Mouse (Mus musculus): Measurements from ENCODE around the gene Macf1. TPM values are rescaled to one million over a fixed set of nuclear protein-coding genes. Genes with fewer than 3 reads are reported as not detected.
"Not testable (repeated sequence)": the region's sequence is repeated elsewhere in the genome, so short reads cannot be mapped to it uniquely, and the experiment has no call there.

The Macf1 gene
- polyA plus RNA-seq, 1 experiment from 2014 or later: 69.9 TPM

GRCm38 (mm10) chr4:123633874-123634273 is 50.3 kb downstream of the Macf1 start:
- ATAC-seq (ENCODE audit: insufficient number of reproducible peaks, low FRiP score): no peak
- Histone ChIP-seq H3K4me3 (no peak overlapping the region), H3K9me3 (replicated peaks) (no peaks in the 10 kb centered on the region), H3K9ac (no peak overlapping the region), H3K4me1 (replicated peaks) (peaks cover 22% of the 10 kb centered on the region), H3K27me3 (replicated peaks) (no peaks in the 10 kb centered on the region), H3K36me3 (peaks cover 4% of the 10 kb centered on the region), H3K27ac (ENCODE audit: poor library complexity, severe bottlenecking) (peak overlapping the region; percentile 77), H3K4me2 (no peak overlapping the region)
- WGBS: 76% methylated on average over 4 of the region's 4 CpGs

GRCm38 (mm10) chr4:123633370-123633769 is 50.8 kb downstream of the Macf1 start:
- H3K27me3 ChIP-seq (replicated peaks): no peaks in the 10 kb centered on the region
- no peak overlapping the region for H3K4me2 ChIP-seq
- H3K27ac ChIP-seq (ENCODE audit: poor library complexity, severe bottlenecking): peak overlapping the region; percentile 77
- peaks cover 3% of the 10 kb centered on the region for H3K36me3 ChIP-seq
- H3K4me1 ChIP-seq (replicated peaks): peaks cover 22% of the 10 kb centered on the region
- no peaks in the 10 kb centered on the region for H3K9me3 ChIP-seq (replicated peaks)
- ATAC-seq (ENCODE audit: insufficient number of reproducible peaks, low FRiP score): peak; percentile 79
- H3K4me3 ChIP-seq: no peak overlapping the region
- H3K9ac ChIP-seq: no peak overlapping the region
- 9% methylated on average over 3 of the region's 3 CpGs for WGBS

DNA sequence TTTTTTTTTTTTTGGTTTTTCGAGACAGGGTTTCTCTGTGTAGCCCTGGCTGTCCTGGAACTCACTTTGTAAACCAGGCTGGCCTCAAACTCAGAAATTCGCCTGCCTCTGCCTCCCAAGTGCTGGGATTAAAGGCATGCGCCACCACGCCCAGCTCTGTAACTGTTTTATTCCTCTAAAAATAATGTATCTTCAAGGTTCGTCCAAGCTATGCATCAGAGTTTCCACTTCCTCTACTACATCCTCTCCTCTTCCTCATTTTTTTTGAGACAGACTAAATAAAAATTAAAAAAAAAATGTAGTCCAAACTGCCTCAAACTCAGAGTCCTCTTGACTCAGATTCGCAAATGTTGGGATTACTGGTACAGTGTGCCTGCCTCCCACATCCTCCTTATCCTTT is 52.0 kb downstream of the Macf1 start:
- 83% methylated on average over 5 of the region's 6 CpGs for WGBS
- H3K27me3 ChIP-seq (replicated peaks); H3K4me3 ChIP-seq; H3K4me2 ChIP-seq; H3K9me3 ChIP-seq (replicated peaks); H3K27ac ChIP-seq (ENCODE audit: poor library complexity, severe bottlenecking); H3K9ac ChIP-seq; ATAC-seq (ENCODE audit: insufficient number of reproducible peaks, low FRiP score); H3K36me3 ChIP-seq: not testable (repeated sequence)
- H3K4me1 ChIP-seq (replicated peaks): peaks cover 22% of the 10 kb centered on the region

GRCm38 (mm10) chr4:123631654-123632053 is 52.5 kb downstream of the Macf1 start:
- Histone ChIP-seq H3K4me3 (no peak overlapping the region), H3K9ac (no peak overlapping the region), H3K27ac (ENCODE audit: poor library complexity, severe bottlenecking) (no peak overlapping the region), H3K4me2 (no peak overlapping the region), H3K9me3 (replicated peaks) (no peaks in the 10 kb centered on the region), H3K27me3 (replicated peaks) (no peaks in the 10 kb centered on the region), H3K4me1 (replicated peaks) (peaks cover 22% of the 10 kb centered on the region), H3K36me3 (no peaks in the 10 kb centered on the region)
- 64% methylated on average over 3 of the region's 3 CpGs for WGBS
- no peak for ATAC-seq (ENCODE audit: insufficient number of reproducible peaks, low FRiP score)

GRCm38 (mm10) chr4:123627683-123628082 is 56.5 kb downstream of the Macf1 start:
- Histone ChIP-seq H3K4me1 (replicated peaks) (peaks cover 36% of the 10 kb centered on the region), H3K4me3 (no peak overlapping the region), H3K27ac (ENCODE audit: poor library complexity, severe bottlenecking) (no peak overlapping the region)

GRCm38 (mm10) chr4:123625332-123626072 is 58.7 kb downstream of the Macf1 start:
- peaks cover 43% of the 10 kb centered on the region for H3K4me1 ChIP-seq (replicated peaks)
- no peak for ATAC-seq (ENCODE audit: insufficient number of reproducible peaks, low FRiP score)

More at GRCm38 (mm10) chr4:123627683-123628082, 56.5 kb downstream of the Macf1 start:
- H3K9me3 ChIP-seq (replicated peaks): no peaks in the 10 kb centered on the region
- 74% methylated on average over 5 of the region's 5 CpGs for WGBS
- H3K4me2 ChIP-seq: no peak overlapping the region
- no peak for ATAC-seq (ENCODE audit: insufficient number of reproducible peaks, low FRiP score)
- H3K9ac ChIP-seq: no peak overlapping the region
- H3K36me3 ChIP-seq: no peaks in the 10 kb centered on the region
- no peaks in the 10 kb centered on the region for H3K27me3 ChIP-seq (replicated peaks)

DNA sequence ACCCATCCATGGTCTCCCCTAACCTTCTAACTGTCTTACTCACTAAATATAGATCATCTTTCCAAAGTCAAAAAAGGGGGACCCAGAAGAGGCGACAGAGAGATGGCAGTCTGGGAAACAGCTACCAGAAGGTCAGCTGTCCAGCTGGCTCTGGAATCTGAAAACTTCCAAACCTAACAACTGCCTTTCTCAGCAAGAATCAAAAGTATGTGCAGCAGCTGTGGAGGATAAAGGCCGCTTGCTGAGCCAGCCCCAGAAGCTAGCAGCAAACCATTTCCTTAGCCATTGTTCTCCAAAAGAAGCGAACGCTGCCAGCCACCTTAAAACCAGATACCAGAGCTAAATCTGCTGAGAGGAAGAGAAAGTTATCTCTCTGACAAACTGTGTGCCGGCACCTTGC is 59.7 kb downstream of the Macf1 start:
- ATAC-seq (ENCODE audit: insufficient number of reproducible peaks, low FRiP score): 0 out of 2 replicates have a peak, but pooled peaks have one; percentile 23
- H3K4me3 ChIP-seq: no peak overlapping the region
- H3K4me2 ChIP-seq: peak overlapping the region; percentile 29
- H3K27ac ChIP-seq (ENCODE audit: poor library complexity, severe bottlenecking): peak overlapping the region; percentile 87
- peak overlapping the region; percentile 14; the same call in 1 of the 2 replicates for H3K9ac ChIP-seq
- no peaks in the 10 kb centered on the region for H3K9me3 ChIP-seq (replicated peaks)
- H3K36me3 ChIP-seq: no peaks in the 10 kb centered on the region
- WGBS: 4% methylated on average over 5 of the region's 5 CpGs
- H3K27me3 ChIP-seq (replicated peaks): no peaks in the 10 kb centered on the region
- H3K4me1 ChIP-seq (replicated peaks): peaks cover 43% of the 10 kb centered on the region

More at GRCm38 (mm10) chr4:123625332-123626072, 58.7 kb downstream of the Macf1 start:
- 64% methylated on average over 6 of the region's 6 CpGs for WGBS
- H3K9me3 ChIP-seq (replicated peaks): no peaks in the 10 kb centered on the region
- H3K4me2 ChIP-seq: no peak overlapping the region
- no peak overlapping the region for H3K4me3 ChIP-seq
- H3K27me3 ChIP-seq (replicated peaks): no peaks in the 10 kb centered on the region
- no peak overlapping the region for H3K9ac ChIP-seq
- no peaks in the 10 kb centered on the region for H3K36me3 ChIP-seq
- peak overlapping the region; percentile 41; the same call in 1 of the 2 replicates for H3K27ac ChIP-seq (ENCODE audit: poor library complexity, severe bottlenecking)

GRCm38 (mm10) chr4:123623742-123624151 is 60.4 kb downstream of the Macf1 start:
- Histone ChIP-seq H3K9me3 (replicated peaks) (no peaks in the 10 kb centered on the region), H3K4me3 (no peak overlapping the region), H3K4me2 (peak overlapping the region; percentile 29; the same call in 1 of the 2 replicates), H3K27ac (ENCODE audit: poor library complexity, severe bottlenecking) (peak overlapping the region; percentile 87), H3K36me3 (no peaks in the 10 kb centered on the region), H3K27me3 (replicated peaks) (no peaks in the 10 kb centered on the region), H3K9ac (no peak overlapping the region), H3K4me1 (replicated peaks) (peaks cover 37% of the 10 kb centered on the region)
- no peak for ATAC-seq (ENCODE audit: insufficient number of reproducible peaks, low FRiP score)
- 68% methylated on average over 5 of the region's 5 CpGs for WGBS

- Histone ChIP-seq H3K4me3 (no peak overlapping the region), H3K27ac (ENCODE audit: poor library complexity, severe bottlenecking) (no peak overlapping the region), H3K9me3 (replicated peaks) (no peaks in the 10 kb centered on the region), H3K9ac (no peak overlapping the region), H3K36me3 (no peaks in the 10 kb centered on the region), H3K27me3 (replicated peaks) (no peaks in the 10 kb centered on the region), H3K4me1 (replicated peaks) (peaks cover 56% of the 10 kb centered on the region), H3K4me2 (no peak overlapping the region)
- no peak for ATAC-seq (ENCODE audit: insufficient number of reproducible peaks, low FRiP score)
Measured at GRCm38 (mm10) chr4:123621732-123622131, 62.4 kb downstream of the Macf1 start.

DNA sequence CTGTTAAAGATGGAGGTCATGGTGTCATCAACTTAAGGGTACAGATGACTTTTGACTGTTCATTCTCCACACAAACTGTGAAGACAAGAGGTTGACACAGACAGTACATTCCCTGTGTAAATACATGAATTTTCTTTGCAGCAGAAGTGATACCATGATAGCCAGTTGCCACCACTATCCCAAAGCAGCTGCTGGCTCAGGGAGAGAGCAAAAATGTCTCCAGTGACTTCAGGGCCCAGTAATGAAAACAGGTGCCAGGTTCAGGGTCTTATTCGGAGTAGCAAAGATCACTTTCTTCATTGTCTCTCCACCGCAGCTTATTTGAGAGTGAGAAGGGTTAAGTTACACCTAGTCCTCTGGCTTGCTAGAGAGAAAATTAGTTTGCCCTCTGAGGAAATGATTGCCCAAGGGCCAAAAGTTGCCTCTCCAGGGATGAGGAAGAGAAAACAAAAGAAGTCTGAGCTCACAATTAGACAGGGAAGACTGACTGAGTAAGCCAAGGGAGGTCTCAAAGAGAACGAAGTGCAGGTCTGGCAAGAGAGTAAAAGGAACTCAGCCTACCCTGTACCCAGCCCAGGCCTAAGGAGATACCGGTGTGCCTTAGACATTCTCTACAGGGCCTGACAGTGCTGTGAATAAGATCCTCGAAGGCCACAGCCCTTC is 66.3 kb downstream of the Macf1 start:
- WGBS: 74% methylated on average over 5 of the region's 5 CpGs
- no peaks in the 10 kb centered on the region for H3K36me3 ChIP-seq
- H3K4me2 ChIP-seq: no peak overlapping the region
- peak overlapping the region; percentile 77 for H3K27ac ChIP-seq (ENCODE audit: poor library complexity, severe bottlenecking)
- H3K27me3 ChIP-seq (replicated peaks): no peaks in the 10 kb centered on the region
- H3K4me1 ChIP-seq (replicated peaks): peaks cover 44% of the 10 kb centered on the region
- H3K9ac ChIP-seq: no peak overlapping the region
- H3K4me3 ChIP-seq: no peak overlapping the region
- no peak for ATAC-seq (ENCODE audit: insufficient number of reproducible peaks, low FRiP score)
- H3K9me3 ChIP-seq (replicated peaks): no peaks in the 10 kb centered on the region

GRCm38 (mm10) chr4:123616971-123617370 is 67.2 kb downstream of the Macf1 start:
- Histone ChIP-seq H3K4me3 (no peak overlapping the region), H3K36me3 (no peaks in the 10 kb centered on the region), H3K4me2 (no peak overlapping the region), H3K4me1 (replicated peaks) (peaks cover 45% of the 10 kb centered on the region), H3K9ac (0 out of 2 replicates have a peak overlapping the region, but pooled peaks have one; percentile 0), H3K27me3 (replicated peaks) (no peaks in the 10 kb centered on the region), H3K9me3 (replicated peaks) (no peaks in the 10 kb centered on the region), H3K27ac (ENCODE audit: poor library complexity, severe bottlenecking) (peak overlapping the region; percentile 77)
- WGBS: 34% methylated on average over 4 of the region's 4 CpGs
- ATAC-seq (ENCODE audit: insufficient number of reproducible peaks, low FRiP score): no peak
